10 mouse cellular contexts compared by ENCODE assay signal in genomic region chr17:5987271-5988056, GRCm38 (mm10). TPM values are rescaled to one million over a fixed set of nuclear protein-coding genes. Genes with fewer than 3 reads are reported as not detected.
DNase-seq lines count a peak whose midpoint lies in the region; ATAC-seq and TF ChIP-seq lines count a peak whose summit lies in the region.
"Had no signal": no experiment of that assay in that cellular context is flagged by ENCODE, and none has a peak within 500 bp of the region (broad histone marks: within the 10 kb centered on the region; RNA-seq: fewer than 3 reads in every experiment).

No protein-coding gene starts in this region.

- ATAC-seq in kidney, embryonic 14.5 days (ENCODE audit: low FRiP score, low TSS enrichment) = peak; percentile 74
- peak; percentile 37; the same call in 1 of the 2 replicates for ATAC-seq in embryonic facial prominence, embryonic 14.5 days (ENCODE audit: low read depth)

- TF ChIP-seq POLR2A in testis, adult 2 months (IDR thresholded peaks at IDR 0.05; ENCODE audit: control insufficient read depth, low read depth, low read length) = no peak

- H3K4me1 ChIP-seq in kidney, embryonic 14.5 days (ENCODE audit: control insufficient read depth, insufficient read depth, low read length) = peaks cover 17% of the 10 kb centered on the region
- H3K4me1 ChIP-seq in testis, adult 2 months (ENCODE audit: control insufficient read depth, insufficient read depth, low read length) = peaks cover 7% of the 10 kb centered on the region
- peaks cover 10% of the 10 kb centered on the region for H3K4me1 ChIP-seq in embryonic facial prominence, embryonic 14.5 days (ENCODE audit: control insufficient read depth, insufficient read depth, low read length)

- DNase-seq in kidney, postnatal 10 days = no peak
- no peak for DNase-seq in testis, postnatal 10 days (ENCODE audit: low spot score)
- peak; percentile 12 for DNase-seq in embryonic facial prominence, embryonic 14.5 days (ENCODE audit: low spot score)
- no peak for DNase-seq in thymus, postnatal 25 days
- no peak for DNase-seq in urinary bladder, adult 18-20 months (ENCODE audit: low spot score in 2 of 2)
- DNase-seq: adrenal gland, postnatal 25 days; cerebellum, adult 18-20 months; lung, embryonic 14.5 days had no signal

- peak overlapping the region; percentile 1; the same call in 1 of the 2 replicates for H3K4me3 ChIP-seq in kidney, embryonic 14.5 days (ENCODE audit: low read length)
- peak overlapping the region; percentile 33 for H3K4me3 ChIP-seq in testis, adult 2 months (ENCODE audit: control insufficient read depth, low read depth, low read length)
- H3K4me3 ChIP-seq in embryonic facial prominence, embryonic 14.5 days (ENCODE audit: low read depth, low read length) = no peak overlapping the region

- no peak for TF ChIP-seq CTCF in testis, adult 2 months (IDR thresholded peaks at IDR 0.05; ENCODE audit: control insufficient read depth, insufficient read depth, insufficient replicate concordance, low read depth, low read length)

- no peaks in the 10 kb centered on the region for H3K27me3 ChIP-seq in kidney, embryonic 14.5 days (ENCODE audit: control insufficient read depth, insufficient read depth, low read length)
- no peaks in the 10 kb centered on the region for H3K27me3 ChIP-seq in testis, adult 2 months (ENCODE audit: control insufficient read depth, insufficient read depth, low read length)
- H3K27me3 ChIP-seq in embryonic facial prominence, embryonic 14.5 days (replicated peaks; ENCODE audit: control insufficient read depth, insufficient read depth, low read length) = no peaks in the 10 kb centered on the region

- H3K36me3 ChIP-seq in kidney, embryonic 14.5 days (ENCODE audit: control insufficient read depth, insufficient read depth, low read length) = no peaks in the 10 kb centered on the region
- no peaks in the 10 kb centered on the region for H3K36me3 ChIP-seq in testis, adult 2 months (ENCODE audit: control insufficient read depth, insufficient read depth, low read length)
- H3K36me3 ChIP-seq in embryonic facial prominence, embryonic 14.5 days (ENCODE audit: control insufficient read depth, insufficient read depth, low read length) = no peaks in the 10 kb centered on the region

- peak overlapping the region; percentile 25; the same call in 1 of the 2 replicates for H3K9ac ChIP-seq in kidney, embryonic 14.5 days (ENCODE audit: low read depth, low read length)
- no peak overlapping the region for H3K9ac ChIP-seq in embryonic facial prominence, embryonic 14.5 days (ENCODE audit: low read depth, low read length)
- H3K9ac ChIP-seq: lung, embryonic 14.5 days had no signal

- H3K4me2 ChIP-seq in kidney, embryonic 14.5 days (replicated peaks; ENCODE audit: low read depth, low read length) = peak overlapping the region; percentile 26
- no peak overlapping the region for H3K4me2 ChIP-seq in embryonic facial prominence, embryonic 14.5 days (ENCODE audit: low read depth, low read length)
- H3K4me2 ChIP-seq: lung, embryonic 14.5 days had no signal

- 25% methylated on average over 11 of the region's 11 CpGs for WGBS in kidney, embryonic 14.5 days
- 38% methylated on average over 11 of the region's 11 CpGs for WGBS in embryonic facial prominence, embryonic 14.5 days

- H3K9me3 ChIP-seq in kidney, embryonic 14.5 days (ENCODE audit: control insufficient read depth, low read length) = no peaks in the 10 kb centered on the region
- H3K9me3 ChIP-seq in embryonic facial prominence, embryonic 14.5 days (ENCODE audit: control insufficient read depth, low read length) = no peaks in the 10 kb centered on the region

- peak overlapping the region; percentile 44; the same call in 1 of the 2 replicates for H3K27ac ChIP-seq in kidney, embryonic 14.5 days (ENCODE audit: low read depth, low read length)
- no peak overlapping the region for H3K27ac ChIP-seq in testis, adult 2 months (ENCODE audit: control insufficient read depth, insufficient read depth, low read depth, low read length)
- no peak overlapping the region for H3K27ac ChIP-seq in embryonic facial prominence, embryonic 14.5 days (replicated peaks; ENCODE audit: low read depth, low read length)

RNA-seq across cellular contexts. Expression of gene Synj2, which starts 46.4 kb away (rescaled TPM):
- 2.9 and 4.3 TPM in 2 replicates for polyA plus RNA-seq in kidney, embryonic 14.5 days (2014; fragmentation: Nextera tagmentation; extraction: Ambion mirVana)
- 29.1 and 32.9 TPM in 2 replicates for polyA plus RNA-seq in testis, adult 2 months (2012; rRNA removed)
- 4.3 and 4.7 TPM in 2 replicates for polyA plus RNA-seq in embryonic facial prominence, embryonic 14.5 days (2014; fragmentation: Nextera tagmentation; extraction: Ambion mirVana)
